Mouse (Mus musculus) lung, postnatal 10 days (tissue): ENCODE measurements around the gene Gm3252.
"Not testable (repeated sequence)": the region's sequence is repeated elsewhere in the genome, so short reads cannot be mapped to it uniquely, and the experiment has no call there.

Experiments
- DNase-seq: peaks from one replicate; pipeline ENCODE4 v3.0.0; 2021

The Gm3252 gene

DNA sequence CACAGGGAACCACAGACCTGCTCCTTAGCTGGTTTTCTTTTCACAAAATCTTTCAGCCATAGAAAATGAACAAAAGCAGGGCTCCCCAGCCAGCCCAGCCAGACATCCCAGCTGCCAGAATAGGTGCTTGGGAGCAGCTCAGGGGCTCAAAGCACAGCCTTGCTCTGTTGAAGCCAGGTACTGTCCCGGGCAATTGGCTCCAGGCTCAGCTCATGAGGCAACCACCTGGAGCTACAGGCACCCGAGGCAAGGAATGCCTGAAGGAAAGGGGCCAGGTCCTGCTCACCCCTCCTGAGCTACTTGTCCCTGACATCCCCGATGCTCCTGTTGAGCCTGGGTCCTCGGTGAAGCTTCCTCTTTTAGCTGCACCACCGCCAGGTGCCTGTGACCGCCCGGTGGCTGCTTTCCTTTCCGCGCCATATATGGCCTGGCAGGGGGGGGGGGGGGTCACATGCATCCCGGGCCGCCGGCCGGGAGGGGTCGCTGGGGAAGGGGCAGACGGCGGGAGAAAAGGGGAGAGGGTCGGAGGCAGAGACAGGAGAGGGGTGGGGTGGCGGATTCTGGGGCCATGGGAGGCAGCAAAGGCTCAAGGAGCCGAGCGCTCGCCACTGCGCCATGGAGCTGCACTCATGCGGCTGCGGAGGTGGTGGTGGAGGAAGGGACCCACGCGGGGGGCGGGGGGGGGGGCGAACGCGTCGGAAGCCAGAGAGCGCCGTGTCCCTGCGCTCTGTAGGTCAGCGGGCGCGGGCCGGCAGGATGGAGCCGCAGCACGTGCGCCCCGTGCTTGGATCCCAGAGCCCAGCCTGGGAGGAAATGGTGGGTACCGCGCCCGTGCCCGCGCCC is at the start of gene Gm3252:
Gm3252 (plus strand) TSS at position 738 of the 843 bp plus-strand sequence.
- not testable (repeated sequence) for DNase-seq

GRCm38 (mm10) chr14:4708938-4709337 is 17.6 kb upstream of the Gm3252 start, which contains the start of gene Gm7876:
Gene Gm7876, plus strand, starts transcription at chr14:4709238.
- DNase-seq, result not testable (repeated sequence)

DNA sequence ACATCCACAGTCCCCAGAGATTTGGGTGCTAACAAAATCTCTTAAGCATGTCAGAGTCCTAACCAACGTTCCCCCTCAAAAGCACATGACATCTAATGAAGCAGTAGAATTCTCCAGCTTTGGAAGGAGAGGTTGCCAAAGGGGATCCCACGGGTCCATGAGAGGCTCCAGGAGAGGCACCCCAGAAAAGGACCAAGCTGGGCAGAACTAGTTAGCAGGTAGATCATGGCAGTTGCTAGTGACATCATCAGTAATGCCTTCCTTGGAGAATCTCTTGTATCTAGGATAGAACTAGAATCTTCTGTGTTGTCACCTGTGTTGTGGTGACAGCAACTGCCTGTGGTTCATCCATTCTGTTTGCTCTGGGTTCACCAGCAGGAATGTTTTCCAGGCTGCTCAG is 49.5 kb downstream of the Gm3252 start, which contains the start of gene Gm9602:
Gm9602 (plus strand) TSS at position 301 of the 400 bp plus-strand sequence.
- not testable (repeated sequence) for DNase-seq
